Mouse (Mus musculus): ENCODE data around the gene Cadm1.

Gene Cadm1

DNA sequence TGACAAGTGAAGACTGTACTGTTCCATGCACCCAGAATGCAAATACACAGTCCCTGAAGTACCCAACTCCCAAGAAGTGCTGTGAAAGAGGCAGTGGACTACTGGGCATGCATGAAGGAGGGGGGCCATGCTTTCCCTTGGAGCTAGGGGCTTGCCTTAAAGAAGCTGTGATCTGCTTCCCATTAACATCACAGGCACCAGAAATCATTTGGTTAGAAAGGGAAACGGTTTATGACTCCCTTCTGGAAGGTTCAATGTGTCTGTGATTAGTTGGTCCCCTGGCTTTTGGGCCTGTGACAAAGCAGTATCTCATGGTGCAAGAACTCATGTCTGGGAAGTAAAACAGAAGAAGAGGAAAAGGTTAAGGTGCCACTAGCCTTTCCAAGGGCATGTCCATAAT lies 336.0 kb downstream of the Cadm1 start:
- DNase-seq (ENCODE audit: low spot score in 2 of 2): no peak

GRCm38 (mm10) chr9:47867474-47867873 lies 337.5 kb downstream of the Cadm1 start:
- DNase-seq (ENCODE audit: low spot score in 2 of 2): no peak

DNA sequence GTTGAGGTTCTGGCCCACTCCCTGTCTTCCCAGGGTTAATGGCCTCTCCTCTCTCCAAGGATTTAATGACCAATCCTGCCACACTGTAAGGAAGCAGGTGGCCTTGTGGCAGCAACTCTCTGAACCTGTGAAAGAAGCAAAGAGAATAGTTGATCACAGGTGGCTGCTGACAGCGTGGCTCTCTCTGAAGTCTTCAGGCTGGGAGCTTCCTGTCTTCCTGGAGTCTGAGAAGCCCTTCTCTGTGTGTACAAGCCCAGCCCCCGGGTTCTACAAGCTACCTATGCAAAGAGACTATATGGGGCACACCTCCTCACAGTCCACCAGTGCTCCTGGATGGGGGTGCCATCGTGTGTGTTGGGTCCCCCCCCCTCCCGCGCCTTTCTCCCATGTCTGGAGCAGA lies 339.7 kb downstream of the Cadm1 start:
- peak; percentile 42 to 43 for DNase-seq (ENCODE audit: low spot score in 2 of 2)

- DNase-seq (ENCODE audit: low spot score in 2 of 2): no peak
Measured at GRCm38 (mm10) chr9:47876557-47877206, 346.7 kb downstream of the Cadm1 start.

- DNase-seq (ENCODE audit: low spot score in 2 of 2): no peak
Measured at GRCm38 (mm10) chr9:47880171-47880570, 350.2 kb downstream of the Cadm1 start.

DNA sequence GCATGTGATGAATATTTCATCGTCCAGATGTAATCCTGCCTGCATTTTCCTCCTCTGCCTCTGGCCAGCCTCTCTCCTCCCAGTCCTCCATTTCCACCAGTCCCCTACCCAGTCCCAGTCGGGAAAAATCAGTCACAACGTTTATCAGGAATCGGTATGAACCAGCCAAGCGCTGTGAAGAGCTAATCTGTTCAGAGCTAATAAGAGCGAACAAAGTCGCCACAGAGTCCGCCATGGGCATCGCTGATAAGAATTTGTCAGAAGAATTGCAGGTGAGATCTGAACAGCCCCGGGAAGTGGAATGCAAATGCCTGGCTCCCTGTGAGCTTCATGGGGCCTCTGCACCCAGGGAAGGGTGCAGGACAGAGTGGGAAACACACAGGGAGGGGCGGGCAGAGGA lies 352.4 kb downstream of the Cadm1 start:
- DNase-seq (ENCODE audit: low spot score in 2 of 2): no peak

DNA sequence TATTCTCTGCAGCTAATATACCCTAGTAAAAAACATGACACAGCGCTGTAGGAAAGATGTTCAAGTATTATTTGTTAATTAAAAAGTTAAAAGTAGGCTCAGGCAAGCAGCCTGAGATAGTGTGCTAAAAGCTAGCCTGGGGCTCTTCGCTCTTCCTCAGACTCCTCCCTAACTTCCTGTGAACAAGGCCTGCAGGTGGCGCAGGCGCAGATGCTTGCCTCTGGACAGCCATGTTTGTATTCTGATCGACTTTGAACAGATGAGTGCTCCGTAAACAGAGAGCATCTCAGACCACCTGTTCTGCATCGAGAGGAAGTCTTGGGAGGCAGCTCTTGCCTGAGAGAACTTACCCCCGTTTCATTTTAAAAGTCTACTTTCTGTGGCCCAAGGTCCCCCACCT lies 361.7 kb downstream of the Cadm1 start:
- peak; percentile 67 to 72 for DNase-seq (ENCODE audit: low spot score in 2 of 2)

DNA sequence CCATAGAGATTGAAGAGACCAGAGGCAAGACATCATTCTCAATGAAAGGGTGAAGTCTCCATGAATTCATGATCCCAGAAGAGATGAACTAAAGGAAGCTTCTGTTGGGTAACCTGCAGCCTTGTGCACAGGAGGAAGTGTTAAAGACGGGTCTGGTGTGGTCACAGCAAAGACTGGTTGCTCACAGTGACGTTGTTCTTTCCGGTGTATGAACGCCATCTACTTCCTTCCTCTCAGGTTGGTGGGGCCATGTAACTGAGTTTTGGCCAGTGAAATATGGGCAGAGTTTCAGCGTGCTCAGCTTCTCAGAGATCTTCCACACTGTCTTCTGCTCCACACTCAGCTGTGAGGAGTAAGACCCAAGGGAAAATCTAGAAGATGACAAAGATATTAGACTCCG lies 363.0 kb downstream of the Cadm1 start:
- DNase-seq (ENCODE audit: low spot score in 2 of 2): no peak

DNA sequence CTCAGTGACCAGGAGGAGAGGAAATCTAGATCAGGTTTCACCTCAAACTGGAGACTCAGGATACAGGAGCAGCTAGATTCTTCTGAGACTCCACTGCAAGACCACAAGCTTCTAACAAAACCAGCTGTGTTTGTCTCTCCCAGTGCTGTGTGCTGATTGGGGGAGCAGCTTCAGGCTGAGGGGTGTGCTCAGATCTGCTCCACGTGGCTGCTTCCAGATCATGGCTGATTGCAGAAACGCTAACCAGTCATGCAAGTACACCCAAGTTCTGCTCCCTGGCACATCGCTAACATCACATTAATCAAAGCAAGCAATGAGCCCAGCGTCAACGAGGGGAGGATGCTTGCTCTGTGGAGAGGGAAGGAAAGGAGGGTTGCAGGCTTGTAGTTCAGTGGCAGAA lies 364.1 kb downstream of the Cadm1 start:
- peak; percentile 9 to 31 for DNase-seq (ENCODE audit: low spot score in 2 of 2)

DNA sequence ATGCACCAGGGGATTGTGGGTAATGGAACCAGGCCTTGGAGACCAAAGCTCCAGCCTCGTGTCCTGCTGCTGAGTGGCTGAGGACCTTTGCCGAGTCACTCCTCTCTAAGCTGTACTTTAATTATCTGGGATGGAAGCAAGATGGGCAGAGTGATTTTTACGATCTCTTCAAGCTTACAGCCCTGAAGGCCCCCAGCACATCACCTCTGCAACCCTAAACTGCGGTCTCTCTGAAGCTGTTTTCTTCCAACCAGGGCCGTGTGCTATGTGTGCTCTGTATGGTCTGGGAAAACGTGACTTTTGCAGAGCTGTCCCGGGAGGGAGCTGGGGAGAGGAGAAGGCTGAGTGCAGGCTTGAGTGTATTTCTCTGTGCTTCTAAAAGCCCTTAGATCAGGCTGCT lies 364.7 kb downstream of the Cadm1 start:
- DNase-seq (ENCODE audit: low spot score in 2 of 2): no peak

DNA sequence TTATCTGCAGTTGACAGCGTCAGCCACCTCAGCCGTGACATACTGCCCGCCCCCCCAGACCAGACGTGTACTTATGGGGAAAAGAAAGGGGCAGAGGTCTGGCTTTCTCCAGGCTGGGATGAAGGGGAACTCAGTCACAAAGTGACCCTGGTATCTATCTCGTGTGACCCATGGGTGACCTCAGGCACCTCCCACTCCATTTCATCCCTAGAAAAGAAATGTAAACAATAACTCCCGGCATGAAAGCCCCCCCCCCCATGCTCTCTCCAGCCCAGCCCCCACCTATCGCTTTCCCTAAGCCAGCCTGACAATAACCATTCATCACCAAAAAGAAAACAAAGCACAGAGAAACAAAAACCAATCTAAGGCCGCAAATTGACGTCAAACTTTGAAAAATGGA lies 365.1 kb downstream of the Cadm1 start:
- DNase-seq (ENCODE audit: low spot score in 2 of 2): no peak

DNA sequence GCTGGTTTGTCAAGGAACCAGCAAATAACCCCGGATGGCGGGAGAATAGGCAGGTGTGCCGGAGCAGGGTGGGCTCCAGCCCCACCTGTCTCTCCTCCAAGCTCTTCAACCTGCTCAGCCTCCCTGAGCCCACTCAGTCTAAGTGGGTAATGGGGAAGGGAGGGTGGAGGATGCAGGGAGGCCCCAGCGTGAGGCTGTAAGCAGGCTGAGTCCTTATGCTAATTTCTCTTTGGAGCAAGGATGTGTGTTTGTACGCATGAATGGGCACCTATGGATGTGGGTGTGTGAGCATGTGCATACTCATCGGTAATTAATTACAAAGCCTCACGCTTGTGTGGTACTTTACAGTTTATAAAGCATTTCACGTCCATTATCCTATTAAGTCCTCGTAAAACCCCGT lies 370.8 kb downstream of the Cadm1 start:
- no peak for DNase-seq (ENCODE audit: low spot score in 2 of 2)

DNA sequence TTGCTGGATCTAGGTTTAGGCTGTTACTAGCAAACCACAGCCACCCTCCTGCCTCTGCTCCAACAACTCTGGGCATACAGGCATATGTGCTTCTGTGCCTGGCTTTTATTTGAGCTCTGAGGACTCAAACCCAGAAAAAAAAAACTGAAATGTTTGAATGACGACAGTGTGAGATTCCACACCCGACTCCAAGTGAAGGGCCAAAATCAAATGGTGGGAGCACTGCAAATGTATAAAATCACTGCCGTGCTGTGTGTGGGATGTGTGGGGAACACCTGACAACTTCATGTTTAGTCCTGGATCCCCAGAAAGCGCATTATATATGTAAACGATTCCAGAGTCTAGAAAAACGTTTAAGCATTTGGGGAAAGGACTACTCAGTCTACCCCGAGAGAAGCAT lies 373.7 kb downstream of the Cadm1 start:
- DNase-seq (ENCODE audit: low spot score in 2 of 2): no peak

GRCm38 (mm10) chr9:47904339-47904922 lies 374.5 kb downstream of the Cadm1 start:
- no peak for DNase-seq (ENCODE audit: low spot score in 2 of 2)

DNA sequence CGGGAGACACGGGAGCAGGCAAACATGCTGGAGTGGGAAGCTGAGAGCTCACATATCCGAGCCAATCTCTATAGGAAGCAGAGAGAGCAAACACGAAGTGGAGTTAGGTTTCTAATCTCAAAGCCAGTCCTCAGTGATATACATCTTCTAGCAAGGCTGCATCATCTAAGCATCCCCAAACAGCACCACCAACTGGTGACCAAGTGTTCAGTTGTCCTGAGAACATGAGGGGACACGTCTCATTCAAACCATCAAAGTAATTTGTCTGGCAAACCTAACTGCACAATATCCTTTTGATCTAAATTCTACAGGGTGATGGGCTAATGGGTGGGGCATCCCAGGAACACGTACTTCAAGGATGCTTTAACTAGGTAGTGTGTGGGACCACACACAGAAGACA lies 376.5 kb downstream of the Cadm1 start:
- DNase-seq (ENCODE audit: low spot score in 2 of 2): no peak

Measured in thymus, postnatal 10 days (tissue).